Mouse (Mus musculus) intestine, embryonic 16.5 days (tissue): ENCODE results near the gene Gm45234. TPM values are rescaled to one million over a fixed set of nuclear protein-coding genes. Genes with fewer than 3 reads are reported as not detected.
A peak's percentile ranks its signal among the peaks of the same experiment; 100 is the strongest.

Experiments used
- ATAC-seq: fragments of 200-750 bp; cut with Nextera tagmentation; 2 replicates; pipeline ENCODE4 v1.8.0; 2017; ENCODE audit warnings: moderate TSS enrichment, moderate library complexity
- H3K27ac ChIP-seq: fragments of 300-500 bp; sonication (generic); 2 replicates; pipeline ENCODE4 v1.5.1; 2014; ENCODE audit warnings: mild to moderate bottlenecking, low read length
- H3K27me3 ChIP-seq: fragments of 300-500 bp; sonication (generic); replicated peaks from 2 replicates; pipeline ENCODE4 v1.6.1; 2014; ENCODE audit warnings: low read length, control low read depth, mixed read lengths; ENCODE audit not compliant: control insufficient read depth, insufficient read depth
- H3K36me3 ChIP-seq: fragments of 300-500 bp; sonication (generic); 2 replicates; pipeline ENCODE4 v1.6.1; 2014; ENCODE audit warnings: low read length, control low read depth; ENCODE audit not compliant: control insufficient read depth, insufficient read depth
- H3K4me1 ChIP-seq: fragments of 300-500 bp; sonication (generic); 2 replicates; pipeline ENCODE4 v1.6.1; 2014; ENCODE audit warnings: low read length, control low read depth, mixed read lengths; ENCODE audit not compliant: control insufficient read depth, insufficient read depth
- H3K4me2 ChIP-seq: fragments of 300-500 bp; sonication (generic); 2 replicates; pipeline ENCODE4 v1.6.1; 2014; ENCODE audit warnings: low read depth, low read length, control low read depth
- H3K4me3 ChIP-seq: fragments of 300-500 bp; sonication (generic); 2 replicates; pipeline ENCODE4 v1.5.1; 2014; ENCODE audit warnings: mild to moderate bottlenecking, low read length
- H3K9ac ChIP-seq: fragments of 300-500 bp; sonication (generic); 2 replicates; pipeline ENCODE4 v1.6.1; 2014; ENCODE audit warnings: low read depth, low read length
- H3K9me3 ChIP-seq: fragments of 300-500 bp; sonication (generic); 2 replicates; pipeline ENCODE4 v1.6.1; 2016; ENCODE audit warnings: low read length, control low read depth; ENCODE audit not compliant: control insufficient read depth
- WGBS: fragments of 180-500 bp; shearing (Covaris S2); extraction: QIAGEN DNeasy Blood & Tissue Kit; methylation state at CpG from one replicate; pipeline ENCODE4 v1.1.7; 2014; 5-methylcytosine and 5-hydroxymethylcytosine counted together
- polyA plus RNA-seq: library from polyadenylated mRNA; unstranded; fragments of >200 nt; fragmentation: Nextera tagmentation; extraction: Ambion mirVana; gene quantifications from 2 replicates; pipeline ENCODE4 v1.2.1, GENCODE M21; 2015

Gene Gm45234
- polyA plus RNA-seq, 1 experiment from 2014 or later: not detected

DNA sequence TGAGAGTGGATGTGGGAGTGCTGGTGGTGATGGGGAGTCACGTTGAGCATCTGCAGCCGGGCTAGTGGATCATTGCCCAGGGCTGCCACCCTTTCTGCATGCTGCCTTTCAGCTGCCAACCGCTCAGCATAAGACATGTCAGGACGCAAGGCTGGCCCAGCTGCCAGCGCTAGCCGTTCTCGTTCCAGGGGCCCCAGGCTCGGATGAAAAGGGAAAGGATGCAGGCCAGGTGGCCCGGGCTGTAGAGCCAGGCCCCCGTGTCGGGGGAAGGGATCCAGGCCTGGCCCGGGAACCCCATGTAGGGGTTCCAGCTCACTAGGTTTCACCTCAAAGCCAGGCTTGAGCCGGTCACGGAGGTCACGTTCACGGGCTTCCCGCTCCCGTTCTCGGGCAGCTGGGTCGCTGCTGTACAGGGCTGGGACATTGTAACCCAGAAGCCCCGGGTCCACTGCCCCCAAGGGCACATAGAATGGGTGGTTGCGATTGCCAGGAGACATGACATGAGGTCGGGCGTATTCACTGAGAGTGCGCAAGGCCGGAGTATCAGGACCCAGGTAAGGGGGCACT is 11.0 kb downstream of the Gm45234 start:
- Histone ChIP-seq H3K9me3 (no peaks in the 10 kb centered on the region), H3K27ac (peak overlapping the region; percentile 56), H3K9ac (peak overlapping the region; percentile 96), H3K4me1 (peaks cover 26% of the 10 kb centered on the region), H3K4me2 (peak overlapping the region; percentile 99), H3K27me3 (no peaks in the 10 kb centered on the region), H3K4me3 (peak overlapping the region; percentile 62), H3K36me3 (peaks cover 20% of the 10 kb centered on the region; the same call in 1 of the 2 replicates)
- no peak for ATAC-seq
- 71% methylated on average over 26 of the region's 26 CpGs for WGBS

DNA sequence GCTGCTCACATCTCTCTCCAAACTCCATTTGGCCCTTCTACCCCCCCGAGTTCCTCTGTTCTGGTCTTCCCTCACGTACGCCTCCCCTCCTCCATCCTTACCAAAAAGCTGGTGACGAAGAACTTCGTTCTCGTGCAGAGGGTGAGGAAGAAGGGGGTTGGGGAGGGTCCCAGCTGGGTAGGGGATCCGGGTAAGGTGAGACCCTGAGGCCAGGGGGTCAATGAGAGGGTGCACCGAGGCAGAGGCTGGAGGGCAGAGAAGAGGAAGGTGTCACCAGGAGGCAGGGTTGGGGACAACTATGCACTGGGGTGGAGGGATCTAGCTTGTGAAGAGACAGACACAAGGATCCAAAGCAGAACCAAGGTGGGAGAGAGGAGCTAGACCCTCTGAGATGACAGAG is 12.2 kb downstream of the Gm45234 start:
- H3K4me1 ChIP-seq: peaks cover 37% of the 10 kb centered on the region
- no peak overlapping the region for H3K9ac ChIP-seq
- H3K27ac ChIP-seq: no peak overlapping the region
- 88% methylated on average over 8 of the region's 8 CpGs for WGBS
- no peak overlapping the region for H3K4me3 ChIP-seq
- no peak for ATAC-seq
- no peak overlapping the region for H3K4me2 ChIP-seq
- H3K27me3 ChIP-seq: no peaks in the 10 kb centered on the region
- H3K36me3 ChIP-seq: peaks cover 14% of the 10 kb centered on the region; the same call in 1 of the 2 replicates
- no peaks in the 10 kb centered on the region for H3K9me3 ChIP-seq

DNA sequence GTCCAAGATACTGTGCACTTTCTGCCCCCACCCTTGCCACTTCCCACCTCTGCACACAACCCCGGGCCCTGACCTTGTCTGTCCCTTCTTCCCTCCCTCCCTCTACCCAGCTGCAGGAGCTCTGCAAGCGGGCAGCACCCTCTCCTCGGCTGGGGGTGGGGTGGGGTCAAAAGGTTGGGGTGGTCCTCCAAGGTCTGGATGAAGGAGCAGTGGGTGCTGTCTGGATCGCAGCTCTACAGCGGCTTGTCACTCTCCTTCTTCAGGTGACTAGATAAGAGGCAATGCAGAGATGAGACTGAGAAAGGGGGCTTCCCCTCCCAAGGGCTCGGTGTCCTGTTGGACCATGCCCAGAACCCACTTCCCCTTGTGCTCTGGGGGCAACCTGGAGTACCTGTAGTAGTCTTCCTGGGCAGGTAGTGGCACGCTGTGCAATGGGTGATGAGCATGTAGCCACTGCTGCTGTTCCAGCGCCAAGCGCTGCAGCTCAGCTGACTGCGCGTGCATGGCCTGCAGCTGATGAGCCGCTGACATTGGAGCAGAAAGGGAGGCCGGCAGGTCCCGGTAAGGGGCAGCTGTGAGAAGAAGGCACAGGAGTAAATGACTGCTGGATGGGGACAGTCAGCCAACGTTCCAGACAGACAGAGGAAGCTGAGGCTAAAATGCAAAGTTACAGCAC is 12.8 kb downstream of the Gm45234 start:
- H3K9me3 ChIP-seq: no peaks in the 10 kb centered on the region
- no peaks in the 10 kb centered on the region for H3K27me3 ChIP-seq
- ATAC-seq: no peak
- H3K4me1 ChIP-seq: peaks cover 37% of the 10 kb centered on the region
- no peak overlapping the region for H3K4me3 ChIP-seq
- H3K27ac ChIP-seq: no peak overlapping the region
- H3K9ac ChIP-seq: peak overlapping the region; percentile 4; the same call in 1 of the 2 replicates
- 90% methylated on average over 15 of the region's 15 CpGs for WGBS
- H3K36me3 ChIP-seq: peaks cover 14% of the 10 kb centered on the region; the same call in 1 of the 2 replicates
- no peak overlapping the region for H3K4me2 ChIP-seq

GRCm38 (mm10) chr6:124741842-124742241 is 14.0 kb downstream of the Gm45234 start:
- Histone ChIP-seq H3K27me3 (no peaks in the 10 kb centered on the region), H3K4me1 (peaks cover 36% of the 10 kb centered on the region), H3K4me3 (peak overlapping the region; percentile 55), H3K27ac (peak overlapping the region; percentile 99), H3K9ac (peak overlapping the region; percentile 60), H3K36me3 (peaks cover 8% of the 10 kb centered on the region; the same call in 1 of the 2 replicates), H3K9me3 (no peaks in the 10 kb centered on the region), H3K4me2 (peak overlapping the region; percentile 68)
- ATAC-seq: no peak
- 67% methylated on average over 3 of the region's 3 CpGs for WGBS

GRCm38 (mm10) chr6:124740888-124741761 is 14.7 kb downstream of the Gm45234 start, which contains the start of gene Grcc10:
Gene Grcc10 (minus strand): TSS chr6:124741374.
- H3K27me3 ChIP-seq: no peaks in the 10 kb centered on the region
- H3K9ac ChIP-seq: peak within 1 kb of the TSS; percentile 69
- ATAC-seq: peak; percentile 72
- WGBS: under 1% methylated on average over 41 of the region's 41 CpGs
- H3K36me3 ChIP-seq: peaks cover 8% of the 10 kb centered on the region; the same call in 1 of the 2 replicates
- peak within 1 kb of the TSS; percentile 55 for H3K4me3 ChIP-seq
- H3K4me1 ChIP-seq: peaks cover 29% of the 10 kb centered on the region
- H3K27ac ChIP-seq: peak within 1 kb of the TSS; percentile 99
- H3K4me2 ChIP-seq: peak within 1 kb of the TSS; percentile 68
- no peaks in the 10 kb centered on the region for H3K9me3 ChIP-seq

GRCm38 (mm10) chr6:124740211-124740887 is 15.5 kb downstream of the Gm45234 start:
- H3K9ac ChIP-seq: peak overlapping the region; percentile 69
- peaks cover 26% of the 10 kb centered on the region for H3K4me1 ChIP-seq
- WGBS: 1% methylated on average over 29 of the region's 29 CpGs
- peak; percentile 14 for ATAC-seq
- peaks cover 8% of the 10 kb centered on the region; the same call in 1 of the 2 replicates for H3K36me3 ChIP-seq
- no peaks in the 10 kb centered on the region for H3K27me3 ChIP-seq
- no peaks in the 10 kb centered on the region for H3K9me3 ChIP-seq
- H3K4me3 ChIP-seq: peak overlapping the region; percentile 55
- peak overlapping the region; percentile 99 for H3K27ac ChIP-seq
- H3K4me2 ChIP-seq: peak overlapping the region; percentile 68

GRCm38 (mm10) chr6:124739231-124739796 is 16.5 kb downstream of the Gm45234 start:
- H3K4me3 ChIP-seq: no peak overlapping the region

GRCm38 (mm10) chr6:124738511-124739023 is 17.3 kb downstream of the Gm45234 start, which contains the start of gene Ptpn6:
Gene Ptpn6 (minus strand): TSS chr6:124738714.
- Histone ChIP-seq H3K9me3 (no peaks in the 10 kb centered on the region), H3K36me3 (peaks cover 8% of the 10 kb centered on the region; the same call in 1 of the 2 replicates), H3K27me3 (no peaks in the 10 kb centered on the region), H3K4me3 (peak within 1 kb of the TSS; percentile 32), H3K4me1 (peaks cover 20% of the 10 kb centered on the region), H3K4me2 (peak within 1 kb of the TSS; percentile 49), H3K9ac (peak within 1 kb of the TSS; percentile 55), H3K27ac (peak within 1 kb of the TSS; percentile 99)
- 16% methylated on average over 15 of the region's 15 CpGs for whole genome bisulfite sequencing
- ATAC-seq: peak; percentile 88

More at GRCm38 (mm10) chr6:124739231-124739796, 16.5 kb downstream of the Gm45234 start:
- Histone ChIP-seq H3K27me3 (no peaks in the 10 kb centered on the region), H3K36me3 (peaks cover 8% of the 10 kb centered on the region; the same call in 1 of the 2 replicates), H3K9ac (peak overlapping the region; percentile 55), H3K4me1 (peaks cover 20% of the 10 kb centered on the region), H3K4me2 (peak overlapping the region; percentile 45), H3K27ac (peak overlapping the region; percentile 99), H3K9me3 (no peaks in the 10 kb centered on the region)
- no peak for ATAC-seq
- 79% methylated on average over 10 of the region's 10 CpGs for WGBS
